Comparison of ENCODE assay signal across 12 mouse cellular contexts in the genomic region with DNA sequence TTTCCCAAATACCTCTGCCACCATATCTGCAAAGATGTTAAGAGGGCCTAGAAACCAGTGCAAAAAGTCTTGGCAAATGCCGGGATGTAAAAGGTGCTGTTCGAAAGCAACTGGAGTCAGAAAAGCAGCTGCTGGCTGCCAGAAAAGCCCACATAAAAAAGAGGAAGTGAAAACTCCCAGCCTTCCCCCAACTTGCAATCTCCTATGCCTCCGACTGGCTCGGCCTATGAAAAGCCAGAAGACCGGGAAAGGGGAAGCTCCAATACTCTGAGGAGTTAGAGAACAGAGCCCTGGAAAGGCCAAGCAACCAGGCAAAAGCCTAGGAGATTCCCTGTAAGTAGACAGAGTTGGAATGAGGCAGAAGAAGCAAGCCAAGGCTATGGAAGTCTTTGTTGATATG. TPM values are rescaled to one million over a fixed set of nuclear protein-coding genes. Genes with fewer than 3 reads are reported as not detected.
DNase-seq lines count a peak whose midpoint lies in the region; ATAC-seq and TF ChIP-seq lines count a peak whose summit lies in the region.
"Had no signal": no experiment of that assay in that cellular context is flagged by ENCODE, and none has a peak within 500 bp of the region (broad histone marks: within the 10 kb centered on the region; RNA-seq: fewer than 3 reads in every experiment).

No protein-coding gene starts in this region.

- intact Hi-C loops in left cerebral cortex, postnatal 14 days (cut with DNase I): no loop called here

- no peaks in the 10 kb centered on the region for H3K36me3 ChIP-seq in kidney, adult 2 months (ENCODE audit: control insufficient read depth, insufficient read depth, low read length)
- H3K36me3 ChIP-seq in midbrain, embryonic 13.5 days: no peaks in the 10 kb centered on the region
- H3K36me3 ChIP-seq: hindbrain, embryonic 15.5 days; liver, embryonic 13.5 days had no signal

- no peak for TF ChIP-seq POLR2A in kidney, adult 2 months (IDR thresholded peaks at IDR 0.05; ENCODE audit: low read depth, low read length)

- H3K9ac ChIP-seq in midbrain, embryonic 13.5 days (replicated peaks): no peak overlapping the region
- H3K9ac ChIP-seq: hindbrain, embryonic 15.5 days; liver, embryonic 13.5 days had no signal

- no peak overlapping the region for H3K4me3 ChIP-seq in kidney, adult 2 months (ENCODE audit: insufficient read depth, low read depth, low read length)
- no peak overlapping the region for H3K4me3 ChIP-seq in midbrain, embryonic 13.5 days (replicated peaks)
- H3K4me3 ChIP-seq: hindbrain, embryonic 15.5 days; liver, embryonic 13.5 days had no signal

- H3K4me2 ChIP-seq in midbrain, embryonic 13.5 days (replicated peaks): no peak overlapping the region
- H3K4me2 ChIP-seq: hindbrain, embryonic 15.5 days; liver, embryonic 13.5 days had no signal

- no peaks in the 10 kb centered on the region for H3K9me3 ChIP-seq in midbrain, embryonic 13.5 days
- H3K9me3 ChIP-seq: hindbrain, embryonic 15.5 days; liver, embryonic 13.5 days had no signal

- ATAC-seq in midbrain, embryonic 13.5 days: no peak

- H3K27ac ChIP-seq in kidney, adult 2 months (ENCODE audit: insufficient read depth, low read depth, low read length): no peak overlapping the region
- H3K27ac ChIP-seq in midbrain, embryonic 13.5 days: no peak overlapping the region
- H3K27ac ChIP-seq: hindbrain, embryonic 15.5 days; liver, embryonic 13.5 days had no signal

- H3K27me3 ChIP-seq in kidney, adult 2 months (replicated peaks; ENCODE audit: control insufficient read depth, insufficient read depth, low read length): no peaks in the 10 kb centered on the region
- no peaks in the 10 kb centered on the region for H3K27me3 ChIP-seq in midbrain, embryonic 13.5 days
- H3K27me3 ChIP-seq: hindbrain, embryonic 15.5 days; liver, embryonic 13.5 days had no signal

- TF ChIP-seq CTCF in kidney, adult 2 months (conservative IDR thresholded peaks at IDR 0.05; ENCODE audit: insufficient read depth, insufficient read length, low read depth, low read length): no peak

- 68% methylated on average over 5 of the region's 5 CpGs for WGBS in kidney, adult 2 months
- WGBS in midbrain, embryonic 13.5 days: 83% methylated on average over 5 of the region's 5 CpGs

- DNase-seq in kidney, adult 2 months: peak; percentile 26
- DNase-seq in kidney, postnatal 14 days: no peak
- peak; percentile 34 to 50 for DNase-seq in spleen, postnatal 36 days (ENCODE audit: low spot score in 2 of 2)
- DNase-seq in spleen, adult 12 weeks (ENCODE audit: low spot score): no peak
- peak; percentile 21 for DNase-seq in lung, postnatal 10 days
- DNase-seq in left cerebral cortex, postnatal 14 days (ENCODE audit: low spot score in 2 of 2): no peak
- DNase-seq in cerebellum, postnatal 36 days: no peak
- DNase-seq: cerebellum, adult 18-20 months; liver, embryonic 13.5 days; thymus, adult 18-20 months had no signal

- no peaks in the 10 kb centered on the region for H3K4me1 ChIP-seq in kidney, adult 2 months (ENCODE audit: control insufficient read depth, insufficient read depth, low read length)
- H3K4me1 ChIP-seq in midbrain, embryonic 13.5 days (replicated peaks): no peaks in the 10 kb centered on the region
- H3K4me1 ChIP-seq: hindbrain, embryonic 15.5 days had no signal

RNA-seq across cellular contexts. Expression of a gene that starts 14.7 kb away (rescaled TPM):
- polyA plus RNA-seq in kidney, adult 2 months (2012; rRNA removed): 5.8 and 5.9 TPM in 2 replicates
- 10 to 100 TPM; 45.2 to 48.1 TPM for total RNA-seq in left cerebral cortex, postnatal 14 days (2021)
- 91.0 and 92.2 TPM in 2 replicates for polyA plus RNA-seq in midbrain, embryonic 13.5 days (2015; fragmentation: Nextera tagmentation; extraction: Ambion mirVana)

RNA-seq across cellular contexts. Expression of a gene that starts 56.4 kb away (rescaled TPM):
- polyA plus RNA-seq in kidney, adult 2 months (2012; rRNA removed): 0.16 and 0.99 TPM in 2 replicates
- total RNA-seq in left cerebral cortex, postnatal 14 days (2021): 1 to 10 TPM; 2.9 to 3.0 TPM
- polyA plus RNA-seq in midbrain, embryonic 13.5 days (2015; fragmentation: Nextera tagmentation; extraction: Ambion mirVana): 0.85 and 1.2 TPM in 2 replicates

Comparison
In these comparisons a context has a peak if more than half of its experiments do, and no peak if none do; other contexts are left out.
1. DNase-seq: peak in kidney, adult 2 months (single experiment), spleen, postnatal 36 days (2 of 2) and lung, postnatal 10 days (single experiment); none in kidney, postnatal 14 days (single experiment), spleen, adult 12 weeks (single experiment), left cerebral cortex, postnatal 14 days (0 of 2) and cerebellum, postnatal 36 days (0 of 2).
2. RNA of a gene that starts 14.7 kb away (polyA plus RNA-seq): 91.0 to 92.2 TPM in midbrain, embryonic 13.5 days; 5.8 to 5.9 TPM in kidney, adult 2 months; every median in the first group is over 10 times any median in the second.